Mouse (Mus musculus) right cerebral cortex, postnatal 4 days (tissue): Measurements from ENCODE around the gene Gm20388.

ENCODE experiments used
- DNase-seq: peaks from one replicate; pipeline ENCODE4 v3.0.0-alpha.2; 2022

Gene Gm20388

DNA sequence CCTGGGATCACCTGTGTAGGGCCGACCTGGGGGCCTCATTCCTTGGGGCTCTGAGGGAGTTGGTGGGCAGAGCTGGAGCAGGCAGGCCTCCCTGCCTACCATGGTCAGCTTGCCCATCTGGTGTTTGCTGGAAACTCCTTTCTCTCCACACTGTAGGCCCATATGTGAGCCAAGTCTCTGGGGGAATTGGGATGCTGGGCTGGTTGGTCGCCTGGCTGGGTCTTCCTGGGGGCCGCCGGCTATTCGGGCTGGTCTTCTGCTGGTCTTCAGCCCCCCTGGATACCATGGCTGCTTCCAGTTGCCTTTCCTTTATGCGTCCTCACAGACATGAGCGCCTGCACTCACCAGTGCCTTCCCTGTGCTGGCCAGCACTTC, 610.9 kb downstream of the Gm20388 start:
- no peak for DNase-seq

DNA sequence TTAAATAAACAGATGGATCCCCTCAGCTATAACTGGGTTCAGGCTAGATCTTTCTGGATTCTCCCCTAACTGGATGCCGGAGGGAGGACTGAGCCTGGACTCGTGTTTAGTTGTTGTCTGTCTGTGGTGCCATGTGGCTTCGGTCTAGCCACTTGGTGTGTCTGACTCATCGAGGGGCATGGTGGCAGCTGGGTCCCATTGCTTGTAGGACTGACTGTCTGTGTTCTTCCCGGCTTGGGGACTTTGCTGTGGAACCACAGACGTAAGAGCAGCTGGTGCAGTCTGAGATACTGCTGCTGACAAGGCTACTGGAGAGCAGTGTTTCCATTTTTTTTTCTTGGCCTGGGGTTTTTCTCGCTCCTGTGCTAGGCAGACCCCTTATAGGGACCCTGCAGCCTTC, 613.0 kb downstream of the Gm20388 start:
- DNase-seq = no peak

DNA sequence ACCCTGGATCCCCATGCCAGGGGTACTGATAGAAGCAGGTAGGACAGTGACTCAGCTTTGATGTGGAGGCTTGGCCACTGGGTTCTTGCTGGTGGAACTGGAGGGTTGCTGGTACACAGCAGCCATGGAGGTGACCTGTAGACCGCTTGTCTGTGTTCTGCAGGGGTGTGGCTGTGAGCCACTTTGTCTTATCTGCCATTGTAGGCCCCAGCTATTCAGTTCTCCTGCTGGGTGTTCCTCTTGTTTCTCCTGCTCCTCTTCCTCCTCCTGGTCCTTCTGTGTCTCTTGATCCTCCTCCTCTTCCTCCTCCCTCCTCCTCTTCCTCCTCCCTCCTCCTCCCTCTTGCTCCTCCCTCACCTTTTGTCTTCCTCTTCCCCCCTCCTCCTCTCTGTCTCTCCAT, 614.5 kb downstream of the Gm20388 start:
- DNase-seq = no peak

DNA sequence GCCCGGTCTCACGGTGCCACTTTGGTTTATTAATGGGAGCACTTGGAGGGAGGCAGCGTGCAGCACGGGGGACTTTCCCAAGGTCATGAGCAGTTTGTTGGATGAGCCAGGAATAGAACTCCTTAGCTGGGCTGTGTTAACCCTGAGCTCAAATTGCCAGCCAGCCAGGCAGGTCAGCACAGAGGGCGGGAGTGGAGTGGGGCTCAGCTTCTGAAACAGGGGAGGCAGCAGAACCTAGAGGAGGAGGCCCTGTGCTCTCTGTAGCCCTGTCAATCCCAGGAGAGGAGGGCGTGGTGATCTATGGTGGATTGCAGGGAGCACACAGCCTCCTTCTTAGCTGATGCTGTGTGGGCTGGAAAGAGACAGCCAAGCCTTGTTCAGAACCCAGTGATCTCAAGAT, 615.2 kb downstream of the Gm20388 start:
- no peak for DNase-seq

DNA sequence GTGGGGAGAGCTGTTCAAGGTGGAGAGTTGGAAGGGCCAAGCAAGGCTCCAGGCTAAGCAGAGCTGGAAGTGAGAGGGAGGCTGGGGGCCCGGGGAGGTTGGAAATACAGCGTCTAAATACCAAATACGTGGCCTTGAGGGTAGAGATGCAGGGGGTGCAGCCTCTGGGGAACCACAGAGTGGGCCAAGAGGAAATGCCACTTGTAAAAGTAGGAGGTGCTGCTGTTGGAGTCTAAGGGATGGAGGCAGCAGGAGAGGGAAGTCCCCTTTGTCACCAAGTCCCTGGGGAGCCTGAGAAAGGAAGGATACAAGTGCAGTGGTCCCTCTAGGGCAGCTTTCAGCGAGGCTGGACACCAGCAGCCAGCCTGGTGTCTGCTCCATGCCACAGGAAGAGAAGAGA, 615.9 kb downstream of the Gm20388 start:
- no peak for DNase-seq

DNA sequence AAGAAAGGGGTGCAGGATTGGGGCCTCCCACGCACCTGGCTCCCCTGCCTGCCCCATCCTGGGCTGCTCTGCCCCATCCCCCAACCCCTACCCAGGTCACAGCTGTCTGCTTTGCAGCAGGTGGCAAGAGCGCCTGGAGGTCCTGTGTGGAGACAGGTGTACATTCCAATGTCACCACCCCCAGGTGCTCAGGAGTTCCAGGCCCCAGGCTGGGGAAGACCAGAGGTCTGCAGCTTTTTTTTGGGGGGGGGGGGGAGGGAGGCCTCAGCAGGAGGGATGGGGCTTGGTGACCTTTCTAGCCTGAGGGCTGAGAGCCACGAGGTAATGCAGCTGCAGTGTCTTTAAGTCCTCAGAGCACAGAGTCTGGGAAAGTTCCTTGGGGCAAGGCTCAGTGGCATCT, 617.7 kb downstream of the Gm20388 start:
- no peak for DNase-seq

DNA sequence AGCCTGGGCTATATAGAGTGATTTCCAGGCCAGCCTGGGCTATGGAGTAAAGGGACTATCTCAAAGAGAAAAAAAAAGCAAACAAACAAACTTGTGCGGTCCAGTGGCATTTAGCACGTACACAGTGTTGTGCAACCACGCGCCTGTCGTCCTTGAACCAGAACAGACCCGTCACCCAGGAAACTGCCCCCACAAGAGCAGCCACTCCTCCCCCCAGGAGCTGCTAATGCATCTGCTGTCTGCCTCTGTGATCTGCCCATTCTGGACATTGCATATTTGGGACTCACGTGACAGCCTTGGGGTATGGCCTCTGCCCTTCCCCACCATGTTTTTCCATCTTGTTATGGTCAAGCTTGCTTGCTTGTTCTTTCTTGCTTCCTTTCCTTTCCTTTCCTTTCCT, 618.6 kb downstream of the Gm20388 start:
- DNase-seq = no peak

DNA sequence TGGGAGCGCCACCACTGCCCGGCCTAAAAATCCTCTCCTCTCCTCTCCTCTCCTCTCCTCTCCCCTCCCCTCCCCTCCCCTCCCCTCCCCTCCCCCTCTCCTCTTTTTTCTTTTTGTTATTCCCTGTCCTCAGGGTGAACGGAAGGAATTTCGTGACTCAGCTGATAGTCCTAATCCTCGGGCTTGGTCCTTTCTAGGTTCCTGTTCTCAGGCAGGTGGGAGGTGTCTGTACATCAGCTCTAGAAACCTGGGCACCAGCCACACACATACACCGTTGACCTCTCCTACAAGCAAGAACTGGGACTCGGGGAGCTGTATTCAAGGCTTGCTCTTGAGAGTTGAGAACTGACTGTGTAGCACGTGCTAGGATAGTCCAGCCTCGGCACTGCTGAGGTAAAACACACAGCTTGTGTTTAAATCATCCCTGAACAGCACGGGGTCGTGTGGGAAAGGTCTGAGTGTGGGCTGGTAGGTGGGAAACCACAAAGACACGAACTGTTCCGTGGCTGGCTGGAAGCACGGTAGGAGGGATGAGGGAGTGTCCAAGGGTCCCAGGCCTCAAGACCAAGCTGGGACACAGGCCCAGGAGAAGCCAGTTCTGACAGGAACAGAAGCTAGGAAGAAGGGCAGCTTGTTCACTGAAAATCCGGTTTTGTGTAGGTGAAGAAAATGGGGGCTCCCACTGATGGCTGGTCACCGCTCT, 620.5 kb downstream of the Gm20388 start:
- no peak for DNase-seq

DNA sequence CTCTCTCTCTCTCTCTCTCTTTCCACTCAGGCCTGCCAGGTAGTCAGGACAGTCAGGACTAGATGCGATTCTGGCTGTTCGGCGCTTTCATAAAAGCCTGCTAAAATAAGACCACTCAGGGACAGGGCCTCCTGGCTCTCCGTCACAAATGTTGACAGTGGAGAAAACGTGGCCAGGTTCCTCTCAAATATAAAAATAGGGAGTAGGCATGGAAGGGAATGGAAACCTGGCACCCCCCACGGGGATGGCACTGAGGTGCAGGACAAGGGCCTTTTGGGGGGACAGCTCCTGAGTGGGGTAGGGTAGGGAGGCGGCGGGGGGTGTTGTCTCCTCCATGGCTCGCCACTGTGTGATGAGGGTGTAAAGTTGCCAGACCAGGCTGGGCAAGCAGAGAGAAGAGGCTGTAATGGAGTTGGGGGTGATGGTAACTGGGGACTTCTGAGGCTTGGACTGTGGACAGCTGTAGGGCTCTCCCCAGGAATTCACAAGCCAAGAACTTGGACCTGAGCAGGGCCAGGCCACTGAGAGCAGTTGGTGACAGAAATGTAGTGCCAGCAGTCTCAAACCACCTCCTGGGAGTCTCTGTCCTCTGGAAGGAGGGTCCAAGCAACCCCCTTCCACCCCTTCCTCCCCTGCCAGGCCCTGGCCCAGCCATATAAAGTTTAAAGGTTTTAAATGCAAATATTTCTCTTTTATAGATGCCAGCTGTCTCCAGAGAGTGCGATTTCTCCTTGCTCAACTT, 621.3 kb downstream of the Gm20388 start:
- DNase-seq = no peak

DNA sequence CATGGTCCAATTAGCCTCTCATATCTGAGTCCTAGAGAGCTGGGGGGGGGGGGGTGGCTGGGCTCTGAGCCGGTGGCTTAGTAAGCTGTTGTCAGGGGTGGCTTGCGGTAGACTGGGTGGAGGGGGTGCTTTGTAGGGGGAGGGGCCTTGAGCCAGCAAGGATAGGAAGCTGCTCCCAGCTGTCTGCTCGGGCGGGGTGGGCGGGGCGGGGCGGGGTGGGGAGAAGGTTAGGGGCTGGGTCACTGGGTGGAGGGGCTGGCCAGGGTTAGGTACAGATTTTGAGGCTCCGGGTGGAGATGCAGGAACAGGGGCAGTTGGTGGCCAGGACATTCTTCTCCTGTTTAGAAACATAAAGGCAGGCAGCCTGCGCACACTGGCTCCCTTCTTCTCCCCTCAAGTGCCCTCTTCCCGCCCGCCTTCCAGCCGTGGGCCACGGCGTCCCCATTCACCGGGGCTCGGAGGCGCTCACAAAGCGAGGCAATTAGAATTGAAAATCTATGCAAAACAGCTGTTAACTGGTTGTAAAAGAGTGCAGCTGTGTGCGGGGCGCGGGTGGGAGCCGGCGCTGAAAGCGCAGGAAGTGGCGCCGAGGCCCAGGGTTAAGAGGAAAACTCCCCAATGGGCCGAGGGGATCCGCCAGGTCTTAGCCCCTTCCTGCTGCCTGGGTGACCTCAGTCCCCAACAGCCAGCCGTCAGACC, 622.0 kb downstream of the Gm20388 start:
- no peak for DNase-seq

DNA sequence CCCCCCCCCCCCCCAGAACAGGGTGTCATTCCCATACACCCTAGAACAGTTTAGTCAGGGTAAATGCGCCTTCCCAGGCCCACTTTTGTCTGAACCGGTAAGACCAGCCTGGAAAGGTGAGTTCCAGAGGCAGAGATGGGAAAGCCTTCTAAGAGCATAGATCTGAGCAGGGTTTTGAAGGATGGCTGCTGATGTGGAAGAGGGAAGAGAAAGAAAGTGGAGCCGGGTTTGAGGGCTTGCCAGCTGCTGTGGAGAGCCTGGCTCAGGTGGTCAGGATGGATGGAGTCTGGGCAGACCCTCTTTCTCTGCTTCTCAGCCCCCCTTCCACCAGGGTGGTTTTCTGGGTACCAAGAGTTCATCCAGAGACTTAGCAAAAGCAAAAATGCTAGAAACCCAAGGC, 622.7 kb downstream of the Gm20388 start:
- no peak for DNase-seq

DNA sequence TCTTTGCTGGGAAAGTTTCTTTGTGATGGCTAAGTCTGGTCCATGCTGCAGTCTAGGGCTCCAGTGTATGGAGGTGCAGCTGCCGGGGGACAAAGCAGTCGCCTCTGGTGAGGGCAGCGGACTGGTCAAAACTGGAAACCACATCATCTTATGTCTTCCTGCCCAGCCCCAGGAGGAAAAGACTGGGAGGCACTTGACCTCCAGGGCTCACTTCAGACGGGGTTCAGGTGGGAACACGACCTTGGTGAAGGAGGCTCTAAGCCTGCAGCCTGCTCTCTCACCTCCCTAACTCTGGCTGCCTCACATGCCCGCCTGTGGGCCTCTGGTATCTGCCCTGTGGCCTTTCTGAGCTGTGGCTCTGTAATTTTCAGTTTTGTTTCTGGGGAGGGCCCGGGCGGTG, 623.4 kb downstream of the Gm20388 start:
- no peak for DNase-seq

DNA sequence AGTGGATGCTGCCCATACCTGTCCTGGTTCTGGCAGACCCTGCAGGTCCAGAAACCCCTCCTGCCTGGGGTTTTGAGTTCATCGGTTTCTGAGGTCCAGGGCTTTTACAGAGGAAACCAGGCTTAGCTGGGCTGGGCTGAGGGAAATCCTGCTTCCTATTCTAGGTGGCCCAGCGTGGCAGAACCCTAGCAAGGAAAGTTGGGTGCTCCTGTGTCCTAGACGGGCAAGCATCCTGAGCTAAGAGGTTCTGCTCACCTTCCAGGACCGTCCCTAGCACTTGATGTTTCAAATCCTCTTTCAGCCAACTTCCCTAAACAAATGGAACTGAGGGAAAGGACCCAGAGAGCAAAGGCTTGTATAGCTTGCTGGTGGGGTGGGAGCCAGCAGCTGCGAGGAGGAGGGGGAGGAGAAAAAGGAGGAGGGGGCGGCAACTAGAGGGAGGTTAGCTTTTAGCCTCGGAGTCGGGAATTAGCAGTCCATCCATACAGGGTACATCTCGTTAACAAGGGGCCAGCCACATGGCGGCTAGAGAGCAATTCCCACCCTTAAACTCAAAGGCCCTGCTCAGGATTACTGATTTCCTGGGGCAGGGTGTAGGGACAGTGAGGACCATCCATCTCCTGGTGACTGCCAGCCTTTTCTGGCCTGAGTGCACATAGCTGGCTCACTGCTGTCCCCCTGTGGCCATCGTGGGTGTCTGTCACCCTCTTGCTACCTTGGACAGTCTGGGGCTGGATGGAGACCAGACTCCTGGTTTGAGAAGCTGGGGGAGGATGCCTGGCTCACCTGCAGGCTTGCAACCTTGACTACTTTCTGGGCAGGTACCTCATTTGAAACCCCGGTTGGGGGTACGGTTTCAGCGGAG, 624.1 kb downstream of the Gm20388 start:
- peak; percentile 77 for DNase-seq

DNA sequence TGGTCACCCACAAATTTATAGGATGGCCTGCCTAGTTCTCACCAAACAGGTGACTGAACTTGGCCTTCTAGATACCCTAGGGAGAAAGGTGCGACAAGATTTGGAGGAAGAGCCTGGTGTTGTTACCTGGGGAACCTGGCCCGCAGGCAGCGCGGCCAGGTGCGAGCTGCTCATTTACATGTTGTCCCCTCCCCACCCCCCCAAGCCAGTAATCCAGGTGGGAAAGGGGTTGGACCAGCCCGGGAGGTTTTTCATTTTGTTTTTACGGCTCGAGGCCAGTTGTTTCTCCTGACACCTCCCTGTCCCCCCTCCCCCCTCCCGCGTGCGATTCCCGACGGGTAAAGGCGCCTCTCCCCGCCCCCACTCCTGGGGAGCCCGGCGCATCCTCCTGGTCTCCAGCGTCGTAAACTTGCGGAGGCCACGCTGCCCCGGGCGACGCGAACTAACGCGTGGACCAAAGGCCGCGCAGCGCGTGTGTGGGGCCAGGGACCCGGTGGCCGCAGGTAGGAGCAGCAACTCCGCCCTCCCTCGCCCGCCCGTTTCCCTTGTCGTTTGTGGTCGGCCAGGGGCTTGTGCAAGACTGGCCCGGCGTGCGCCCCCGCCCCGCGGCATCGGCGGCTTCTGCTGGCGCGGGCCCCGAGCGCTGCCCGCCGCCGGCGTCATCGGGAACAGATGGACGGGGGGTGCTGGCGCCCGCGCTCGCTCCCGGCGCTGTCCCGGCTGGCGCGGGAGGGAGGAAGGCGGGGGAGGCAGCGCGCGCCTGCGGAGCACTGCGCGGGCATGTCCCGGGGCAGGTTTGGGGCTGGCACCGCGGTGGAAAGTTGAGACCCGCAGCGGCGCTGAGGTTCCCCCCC, 625.0 kb downstream of the Gm20388 start:
- peak; percentile 69 for DNase-seq

DNA sequence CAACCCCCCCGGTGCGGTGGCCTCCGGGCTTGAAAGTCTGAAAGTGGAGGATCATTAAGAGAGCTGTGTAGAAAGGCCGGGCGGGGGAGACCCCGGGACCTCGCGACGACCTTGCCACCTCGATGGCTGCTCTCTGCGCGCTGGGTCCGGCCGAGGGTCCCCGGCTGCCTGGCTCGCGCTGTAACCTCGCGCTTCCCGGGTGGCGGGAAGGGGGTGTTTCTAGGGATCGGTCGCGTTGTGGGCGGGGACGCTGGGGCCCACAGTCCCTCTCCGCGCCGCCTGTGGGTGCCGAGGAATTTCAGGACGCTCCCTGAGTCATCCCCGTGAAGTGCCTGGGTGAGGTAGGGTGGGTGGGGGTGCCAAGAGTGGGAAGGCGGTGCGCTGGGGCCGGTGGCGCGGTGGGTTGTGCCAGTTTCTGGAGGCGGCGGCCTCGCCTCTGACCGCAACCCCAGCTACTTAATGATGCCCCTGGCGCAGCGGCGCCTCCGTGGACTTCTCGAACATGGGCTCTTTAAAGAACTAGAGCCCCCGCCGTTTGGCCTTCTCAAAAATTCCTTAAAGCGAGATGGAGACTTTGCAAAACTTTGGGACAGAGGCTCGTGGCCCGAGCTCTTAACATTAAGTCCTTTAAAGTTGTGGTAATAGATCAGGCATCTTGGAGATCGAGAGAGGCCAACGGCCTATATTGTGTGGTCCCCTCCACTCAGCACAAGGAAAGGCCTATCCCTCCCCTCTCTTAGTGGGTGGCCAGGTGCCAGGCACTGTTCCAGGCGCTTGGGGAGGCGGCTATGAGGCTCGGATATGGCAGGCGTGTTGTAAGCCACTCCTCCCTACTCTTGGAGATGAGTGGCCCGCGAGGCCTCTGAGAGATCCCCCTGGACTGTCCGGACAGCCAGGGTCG, 625.9 kb downstream of the Gm20388 start:
- no peak for DNase-seq

DNA sequence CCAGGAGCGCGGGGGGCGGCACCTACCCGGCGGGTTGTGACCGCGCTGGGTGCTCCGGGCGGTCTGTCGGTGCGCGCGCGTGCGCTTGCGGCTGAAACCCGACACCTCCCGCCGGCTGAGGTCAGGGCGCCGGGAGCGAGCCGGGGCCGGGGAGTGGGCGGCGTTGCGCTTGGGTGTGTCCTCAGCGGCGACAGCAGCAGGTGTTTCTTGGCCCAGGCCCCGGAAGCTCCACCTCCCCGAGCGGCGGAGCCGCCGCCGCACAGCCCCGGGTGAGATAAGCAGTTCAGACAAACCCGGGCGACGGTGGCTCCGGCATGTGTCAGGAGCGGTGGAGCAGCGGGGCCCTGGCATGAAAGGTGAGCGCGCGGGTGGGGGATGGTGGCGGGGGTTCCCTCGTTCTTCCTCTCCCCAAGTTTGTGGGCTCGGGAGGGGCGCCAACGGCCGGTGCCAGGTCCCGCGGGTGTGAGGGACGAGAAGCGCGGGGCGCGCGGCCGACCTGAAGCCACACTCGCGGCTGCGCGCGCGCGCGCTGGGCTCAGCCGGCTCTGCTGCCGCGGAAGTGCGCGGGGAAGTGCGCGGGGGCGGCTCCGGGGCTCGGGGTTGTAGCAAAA, 626.7 kb downstream of the Gm20388 start:
- DNase-seq = peak; percentile 68

DNA sequence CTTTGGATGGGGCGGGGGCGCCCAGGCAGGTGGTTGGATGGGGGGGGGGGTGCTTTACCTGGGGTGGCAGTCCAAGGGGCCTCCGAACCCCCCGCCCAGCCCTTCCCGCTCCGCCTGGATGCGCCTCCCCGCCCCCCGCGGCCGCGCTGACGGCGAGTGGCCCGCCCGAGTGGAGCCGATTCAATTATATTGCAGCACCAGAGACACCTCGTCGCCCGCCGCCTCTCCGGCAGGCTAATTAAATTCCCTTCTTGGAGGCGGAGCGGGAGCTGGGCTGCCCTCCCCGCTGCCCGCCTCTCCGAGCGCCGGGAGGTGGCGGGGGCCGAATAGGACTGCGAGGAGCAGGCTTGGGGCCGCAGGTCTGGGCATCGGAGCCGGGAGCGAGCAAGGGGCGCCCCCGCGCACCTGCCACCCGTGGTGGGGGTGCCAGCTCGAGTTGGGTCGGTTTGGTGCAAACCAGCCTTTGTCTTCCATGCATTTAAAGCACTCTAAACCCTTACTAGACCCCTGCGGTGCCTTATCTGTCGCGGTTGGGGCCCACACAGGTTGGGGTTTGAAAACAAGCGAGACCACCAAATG, 627.3 kb downstream of the Gm20388 start:
- peak; percentile 69 for DNase-seq

DNA sequence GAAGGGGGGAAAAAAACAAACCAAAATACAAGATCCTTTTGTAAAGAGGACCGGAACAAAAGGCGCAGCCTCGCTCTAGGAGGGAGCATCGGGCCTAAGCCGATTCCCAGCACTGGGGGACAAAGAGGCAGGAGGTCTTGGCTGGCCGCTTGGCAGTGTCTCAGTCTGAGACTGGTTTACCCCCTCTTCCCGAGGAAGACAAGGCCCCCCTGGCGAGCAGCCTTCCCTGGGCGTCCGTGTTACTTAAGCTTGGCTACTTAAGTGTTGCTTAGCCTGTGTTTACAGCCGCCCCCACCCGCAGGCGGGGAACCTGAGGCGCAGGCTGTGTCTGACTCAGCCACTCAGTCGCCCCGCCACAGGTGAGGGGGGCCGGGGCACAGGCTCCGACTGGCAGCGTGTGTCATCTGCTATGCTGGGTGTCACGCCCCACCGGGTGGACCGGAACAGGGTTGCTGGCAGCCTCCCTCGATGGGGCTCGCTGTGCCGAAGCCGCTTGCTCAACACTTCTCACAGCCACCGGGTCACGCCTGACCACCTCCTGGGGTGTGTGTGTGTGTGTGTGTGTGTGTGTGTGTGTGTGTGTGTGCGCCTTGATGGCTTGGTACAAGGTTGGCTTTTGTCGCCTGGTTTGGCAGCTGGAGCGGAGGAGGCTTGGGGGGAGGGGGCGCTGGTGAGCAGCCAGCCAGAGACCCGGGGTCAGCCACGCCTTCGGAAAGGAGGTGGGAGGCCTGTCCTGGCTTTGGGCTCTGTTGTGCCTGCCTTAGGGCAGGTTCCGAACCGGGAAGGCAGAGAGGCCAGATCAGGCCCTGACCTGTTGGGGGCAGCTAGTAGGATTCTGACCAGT, 628.0 kb downstream of the Gm20388 start:
- DNase-seq = peak; percentile 66

DNA sequence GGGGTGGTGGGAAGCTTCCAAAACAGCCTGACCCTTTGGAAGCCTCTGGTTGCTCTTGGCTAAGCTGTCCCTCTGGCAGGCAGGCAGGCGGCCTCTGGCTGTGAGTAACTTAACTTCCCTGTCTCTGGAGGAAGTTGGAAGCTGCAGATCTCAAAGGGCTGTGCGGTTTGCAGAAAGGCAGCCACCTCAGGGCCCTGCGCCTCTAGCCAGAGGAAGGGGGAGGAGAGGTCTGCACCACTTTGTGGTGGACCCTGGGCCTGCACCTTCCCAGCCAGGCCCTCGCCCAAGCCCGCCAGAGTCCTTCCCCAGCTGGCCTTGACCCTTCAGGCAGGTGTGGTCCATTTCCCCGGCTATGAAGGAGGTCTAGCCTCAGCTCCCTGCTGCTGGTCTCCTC, 628.7 kb downstream of the Gm20388 start:
- no peak for DNase-seq
